Mouse (Mus musculus): ENCODE data around the gene Cpt1a.

The Cpt1a gene

GRCm38 (mm10) chr19:3322261-3322969, at the start of gene Cpt1a:
Gene Cpt1a (plus strand): TSS chr19:3322334.
- DNase-seq (ENCODE audit: low read depth, low spot score), result peak; percentile 47

- DNase-seq (ENCODE audit: low read depth, low spot score), result no peak
These were observed 48.8 kb upstream of the Cpt1a start for GRCm38 (mm10) chr19:3273331-3273730.

- DNase-seq (ENCODE audit: low read depth, low spot score), result no peak
These were observed 46.3 kb upstream of the Cpt1a start for GRCm38 (mm10) chr19:3275744-3276365.

- no peak for DNase-seq (ENCODE audit: low read depth, low spot score)
These were observed 40.2 kb upstream of the Cpt1a start for GRCm38 (mm10) chr19:3281886-3282285.

GRCm38 (mm10) chr19:3282572-3283467, 39.3 kb upstream of the Cpt1a start, which contains the start of the genes Mrpl21 and Ighmbp2:
Gene Mrpl21 (plus strand): TSS chr19:3282901.
Gene Ighmbp2 (minus strand): TSS chr19:3283017.
- peak; percentile 78 for DNase-seq (ENCODE audit: low read depth, low spot score)

GRCm38 (mm10) chr19:3289006-3289405, 33.1 kb upstream of the Cpt1a start:
- DNase-seq (ENCODE audit: low read depth, low spot score), result no peak

DNA sequence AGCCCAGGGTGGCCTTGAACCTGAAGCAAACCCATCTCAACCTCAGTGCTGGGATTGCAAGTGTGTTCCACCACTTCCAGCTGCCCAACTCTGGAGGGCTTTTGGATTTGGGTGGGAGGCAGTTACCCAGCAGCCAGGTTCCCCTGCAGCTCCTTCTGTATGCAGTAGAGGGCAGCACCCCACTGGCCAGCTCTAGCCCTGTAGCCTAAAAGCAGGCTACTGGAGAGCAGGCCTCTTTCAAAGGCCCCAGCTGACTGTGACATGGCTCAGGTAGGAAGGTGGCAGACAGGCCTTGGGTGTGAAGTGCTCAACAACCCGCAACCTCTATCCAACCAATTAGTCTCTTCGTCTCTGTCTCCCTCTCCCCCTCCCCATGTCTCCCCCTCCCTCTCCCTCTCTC, 30.1 kb upstream of the Cpt1a start:
- DNase-seq (ENCODE audit: low read depth, low spot score), result no peak

DNA sequence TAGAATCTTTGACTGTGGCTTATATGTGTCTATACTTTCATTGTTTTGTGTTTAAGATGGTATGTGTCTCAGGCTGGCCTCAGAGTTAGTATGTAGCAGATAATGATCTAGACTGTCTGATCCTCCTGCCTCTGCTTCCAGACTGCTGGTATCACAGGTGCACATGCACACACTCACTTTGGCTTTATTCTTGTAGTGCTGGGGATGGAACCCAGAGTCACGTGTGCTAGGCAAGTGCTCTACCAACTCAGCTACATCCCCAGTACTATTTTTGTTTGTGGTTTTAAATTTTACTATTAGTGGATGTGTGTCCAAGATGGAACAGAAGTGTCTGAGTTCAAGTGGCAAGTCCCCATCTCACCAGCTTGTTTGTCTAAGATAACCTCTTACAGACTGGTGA, 29.1 kb upstream of the Cpt1a start:
- no peak for DNase-seq (ENCODE audit: low read depth, low spot score)

GRCm38 (mm10) chr19:3295245-3295644, 26.9 kb upstream of the Cpt1a start:
- DNase-seq (ENCODE audit: low read depth, low spot score), result no peak

- no peak for DNase-seq (ENCODE audit: low read depth, low spot score)
These were observed 25.1 kb upstream of the Cpt1a start for GRCm38 (mm10) chr19:3297034-3297433.

DNA sequence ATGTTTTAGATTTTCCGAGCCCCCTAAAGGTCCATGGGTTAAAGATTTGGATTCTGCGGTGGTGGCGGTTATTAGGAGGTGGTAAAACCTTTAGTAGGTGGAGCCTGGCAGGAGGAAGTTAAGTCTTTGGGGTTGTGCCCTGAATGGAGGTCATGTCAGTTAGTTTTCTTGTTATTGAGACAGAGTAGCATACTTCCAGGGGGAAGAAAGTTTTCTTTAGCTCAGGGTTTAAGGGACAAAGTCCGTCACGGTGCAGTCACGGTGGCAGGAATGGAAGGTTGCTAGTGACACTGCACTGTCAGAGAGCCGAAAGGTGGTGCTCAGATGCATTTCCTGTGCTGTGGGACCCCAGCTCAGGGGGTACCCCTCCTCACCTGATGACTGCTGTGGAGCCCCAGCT, 24.4 kb upstream of the Cpt1a start:
- no peak for DNase-seq (ENCODE audit: low read depth, low spot score)

DNA sequence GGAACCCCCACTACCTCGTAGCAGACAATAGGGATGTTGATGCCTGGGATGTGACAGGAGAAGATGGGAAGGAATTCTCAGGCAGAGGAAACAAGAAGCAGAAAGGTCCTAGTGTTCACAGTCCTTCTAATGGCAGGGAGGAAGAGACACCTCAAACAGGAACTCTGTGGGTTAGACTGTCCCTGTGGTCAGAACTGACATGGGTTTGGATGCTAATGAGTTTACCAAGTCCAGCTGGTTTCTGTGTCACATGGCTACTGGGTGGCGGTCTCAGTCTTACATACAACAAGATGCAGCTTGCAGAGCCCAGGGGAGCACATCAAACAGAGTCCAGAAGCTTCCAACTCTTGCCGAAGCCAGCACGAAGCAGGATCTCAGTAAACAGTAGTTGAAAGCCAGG, 18.1 kb upstream of the Cpt1a start:
- no peak for DNase-seq (ENCODE audit: low read depth, low spot score)

GRCm38 (mm10) chr19:3307175-3307949, 14.8 kb upstream of the Cpt1a start:
- no peak for DNase-seq (ENCODE audit: low read depth, low spot score)

- no peak for DNase-seq (ENCODE audit: low read depth, low spot score)
These were observed 2.8 kb upstream of the Cpt1a start for GRCm38 (mm10) chr19:3319341-3319740.

GRCm38 (mm10) chr19:3320086-3320485, 2.0 kb upstream of the Cpt1a start:
- DNase-seq (ENCODE audit: low read depth, low spot score), result no peak

- DNase-seq (ENCODE audit: low read depth, low spot score), result peak; percentile 47
These were observed 1.3 kb upstream of the Cpt1a start for GRCm38 (mm10) chr19:3320801-3321200.

GRCm38 (mm10) chr19:3321617-3322016, 517 bp upstream of the Cpt1a start:
- no peak for DNase-seq (ENCODE audit: low read depth, low spot score)

DNA sequence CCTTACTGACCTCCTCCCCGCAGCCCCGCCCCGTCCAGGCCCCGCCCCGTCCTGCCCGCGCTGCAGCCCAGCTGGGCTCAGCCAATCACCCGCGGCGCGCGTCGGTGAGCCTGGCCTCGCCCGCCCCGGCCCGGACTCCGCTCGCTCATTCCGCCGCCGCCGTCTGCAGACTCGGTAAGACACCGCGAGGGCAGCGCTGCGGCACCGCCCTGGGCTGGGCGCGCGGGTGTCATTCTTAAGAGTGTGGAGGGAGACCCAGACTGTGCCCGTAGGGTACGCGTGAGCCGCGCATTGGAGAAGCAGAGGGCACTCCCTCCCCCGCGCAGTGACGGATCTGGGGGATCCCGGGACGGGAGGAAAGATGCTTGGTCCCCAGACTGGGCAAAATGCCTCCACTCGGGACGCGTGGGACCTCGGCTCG, 1.1 kb downstream of the Cpt1a start:
- DNase-seq (ENCODE audit: low read depth, low spot score), result peak; percentile 83

DNA sequence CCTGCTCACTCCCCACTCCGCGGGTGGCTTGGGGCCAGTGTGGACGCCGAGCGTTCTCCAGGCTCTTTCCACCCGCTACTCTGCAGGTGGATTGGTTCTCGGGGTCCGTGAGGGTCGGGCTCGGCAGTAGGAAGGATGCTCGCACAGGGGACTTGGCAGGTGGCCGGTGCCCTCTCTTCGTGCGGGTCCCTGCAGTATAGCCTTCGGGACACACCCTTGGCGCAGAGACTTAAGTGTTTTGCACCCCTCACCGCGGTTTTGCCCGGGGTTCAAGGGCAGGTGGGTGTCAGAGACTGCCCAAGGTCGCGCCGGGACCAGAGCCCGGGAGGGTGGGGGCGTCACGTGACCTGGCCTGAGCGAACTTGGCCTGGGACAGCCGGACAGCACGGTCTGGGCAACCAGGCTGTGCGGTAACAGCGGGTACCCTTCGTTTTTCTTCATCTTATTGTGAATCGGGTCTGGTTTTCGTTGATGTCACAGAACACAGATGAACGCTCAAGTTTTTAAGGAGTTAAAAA, 1.7 kb downstream of the Cpt1a start:
- peak; percentile 25 for DNase-seq (ENCODE audit: low read depth, low spot score)

- DNase-seq (ENCODE audit: low read depth, low spot score), result peak; percentile 34
These were observed 2.2 kb downstream of the Cpt1a start for GRCm38 (mm10) chr19:3324271-3324811.

Measured in c-Kit-negative CD71-positive TER-119-positive erythroid progenitor cells, embryonic 14.5 days (primary cell).